Mouse (Mus musculus) c-Kit-positive CD71-negative TER-119-negative erythroid progenitor cells, embryonic 14.5 days (primary cell): ENCODE data around the gene Rtca.

Experiments used
- DNase-seq: peaks from one replicate; pipeline ENCODE4 v3.0.0-alpha.2; 2013; ENCODE audit warnings: low read depth

Gene Rtca

GRCm38 (mm10) chr3:116507772-116508351 is at the start of gene Rtca:
Gene Rtca, minus strand, starts transcription at chr3:116508208.
- DNase-seq: peak; percentile 95

DNA sequence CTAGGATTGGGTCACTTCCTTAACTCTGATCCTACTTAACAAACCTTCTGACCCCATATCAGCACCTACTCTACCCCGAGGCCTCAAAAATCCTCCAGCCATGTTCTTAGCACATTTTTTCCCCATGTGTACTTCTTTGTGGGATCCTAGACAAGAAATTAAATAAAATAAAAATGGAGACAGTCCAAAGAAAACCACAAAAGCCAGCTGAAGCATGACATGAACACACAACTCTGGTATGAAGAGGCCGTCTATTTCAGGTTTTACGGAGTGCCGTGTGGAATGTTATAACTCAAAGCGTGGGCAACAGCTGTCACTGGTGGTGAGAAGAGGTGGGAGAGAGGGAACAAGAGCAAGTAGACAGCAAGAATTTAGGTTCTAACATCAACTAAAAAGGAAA is 43.4 kb upstream of the Rtca start:
- DNase-seq: no peak

- no peak for DNase-seq
Measured at GRCm38 (mm10) chr3:116547430-116547829, 39.4 kb upstream of the Rtca start.

DNA sequence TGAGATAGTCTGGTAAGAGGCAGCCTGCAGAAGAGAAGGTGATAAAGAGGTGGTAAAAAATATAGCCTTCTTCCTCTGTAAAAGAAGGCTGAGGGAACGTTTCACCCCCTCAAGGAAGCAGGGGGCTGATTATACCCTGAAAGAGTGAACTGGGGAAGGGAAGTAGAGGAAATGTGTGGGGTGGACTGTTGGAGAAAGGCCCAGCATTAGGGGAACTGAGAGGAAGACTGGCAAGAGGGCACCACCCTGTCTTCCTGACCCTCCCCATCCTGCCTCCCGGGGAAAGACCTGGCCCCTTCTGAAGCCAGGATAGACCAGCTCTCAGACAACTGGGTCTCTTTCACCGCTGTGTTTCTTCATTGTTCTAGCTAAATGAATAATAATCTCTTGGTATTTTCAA is 34.5 kb upstream of the Rtca start:
- DNase-seq: no peak

- no peak for DNase-seq
Measured at GRCm38 (mm10) chr3:116542070-116542469, 34.1 kb upstream of the Rtca start.

- DNase-seq: no peak
Measured at GRCm38 (mm10) chr3:116537200-116537573, 29.2 kb upstream of the Rtca start.

DNA sequence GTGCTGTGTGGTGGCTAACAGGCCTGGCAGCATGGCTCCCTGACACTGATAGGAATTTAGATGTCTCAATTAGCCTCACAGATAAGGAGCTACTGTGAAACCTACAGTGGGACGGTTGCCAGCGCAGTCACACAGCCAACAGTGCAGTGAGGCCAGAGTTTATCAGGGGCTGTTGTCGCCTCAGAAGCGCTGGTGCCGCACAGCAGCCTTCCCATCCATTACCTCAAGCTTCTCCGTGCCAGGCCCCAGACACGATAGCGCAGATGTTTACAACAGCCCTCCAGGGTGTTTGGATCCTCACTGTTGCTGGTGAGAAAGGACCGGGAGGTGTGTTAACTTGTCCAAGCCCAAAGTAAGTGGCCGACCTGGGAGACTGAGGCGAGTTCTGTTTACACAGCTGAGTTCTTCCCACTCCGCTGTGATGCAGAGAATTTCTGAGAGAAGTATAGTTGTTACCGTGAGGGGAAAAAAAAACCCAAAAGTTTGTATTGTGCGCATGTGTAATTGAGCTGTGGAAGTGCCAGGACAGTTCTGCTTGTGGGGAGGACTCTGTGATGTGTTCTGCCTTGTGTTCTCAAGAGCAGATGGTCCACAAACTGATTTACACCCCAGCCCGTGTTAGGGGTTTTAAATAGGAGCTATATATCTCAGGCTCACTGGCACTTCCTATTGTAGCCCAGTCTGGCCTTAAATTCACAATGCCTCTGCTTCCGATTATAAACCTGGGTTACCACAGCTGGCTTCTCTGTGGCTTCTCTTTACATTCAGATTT is 28.6 kb upstream of the Rtca start:
- no peak for DNase-seq

- no peak for DNase-seq
Measured at GRCm38 (mm10) chr3:116530826-116531225, 22.8 kb upstream of the Rtca start.

DNA sequence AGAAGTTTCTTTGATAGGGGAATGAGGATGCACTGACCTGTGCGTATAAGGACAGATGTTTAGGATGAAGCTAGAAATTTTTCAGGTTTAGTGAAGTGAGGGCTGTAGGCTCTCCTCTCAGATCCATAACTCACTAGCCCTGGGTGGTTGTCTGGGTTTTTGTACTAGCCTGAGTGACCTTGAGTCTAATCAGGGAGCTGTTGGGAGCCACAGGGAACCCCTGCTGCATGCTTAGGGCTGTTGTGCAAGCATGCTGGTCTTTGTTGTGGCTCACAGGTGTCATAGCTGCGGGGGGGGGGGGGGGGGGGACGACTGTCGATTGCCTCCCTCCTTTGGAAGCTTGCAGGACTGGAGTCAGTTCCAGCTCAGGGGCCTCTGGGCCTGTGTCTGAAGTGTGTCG is 21.7 kb upstream of the Rtca start:
- DNase-seq: no peak

DNA sequence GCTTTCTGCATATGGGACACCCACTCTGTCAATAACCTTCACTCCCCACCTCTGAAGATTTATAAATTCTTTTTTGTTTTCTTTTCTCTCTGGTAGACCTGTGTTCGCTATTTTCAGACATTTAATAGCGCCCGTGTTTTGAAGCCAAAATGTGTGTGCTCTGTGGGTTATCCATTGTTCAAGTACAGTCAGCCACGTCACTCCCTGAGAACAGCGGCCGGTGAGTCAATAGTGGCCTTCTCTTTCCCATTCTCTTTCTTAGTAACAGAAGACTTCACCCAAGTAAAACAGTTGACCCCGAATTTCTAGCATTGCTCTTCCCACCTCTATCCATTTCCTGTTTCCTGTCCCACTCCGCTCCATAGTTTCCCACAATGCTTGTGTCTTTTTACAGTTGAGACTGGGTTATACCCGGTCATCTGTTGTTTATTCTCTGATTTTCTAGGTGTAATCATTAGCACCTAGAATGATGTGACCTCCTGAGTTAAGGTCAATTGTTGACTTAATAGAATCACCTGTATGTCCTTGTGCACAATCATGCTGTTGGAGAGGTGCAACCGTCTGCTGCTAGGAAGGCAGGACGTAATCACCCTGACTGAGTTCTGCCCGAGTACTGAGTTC is 12.2 kb upstream of the Rtca start:
- no peak for DNase-seq

GRCm38 (mm10) chr3:116512904-116513716 is 5.1 kb upstream of the Rtca start, which contains the start of gene Dbt:
Gene Dbt, plus strand, starts transcription at chr3:116513070.
- DNase-seq: peak; percentile 79

DNA sequence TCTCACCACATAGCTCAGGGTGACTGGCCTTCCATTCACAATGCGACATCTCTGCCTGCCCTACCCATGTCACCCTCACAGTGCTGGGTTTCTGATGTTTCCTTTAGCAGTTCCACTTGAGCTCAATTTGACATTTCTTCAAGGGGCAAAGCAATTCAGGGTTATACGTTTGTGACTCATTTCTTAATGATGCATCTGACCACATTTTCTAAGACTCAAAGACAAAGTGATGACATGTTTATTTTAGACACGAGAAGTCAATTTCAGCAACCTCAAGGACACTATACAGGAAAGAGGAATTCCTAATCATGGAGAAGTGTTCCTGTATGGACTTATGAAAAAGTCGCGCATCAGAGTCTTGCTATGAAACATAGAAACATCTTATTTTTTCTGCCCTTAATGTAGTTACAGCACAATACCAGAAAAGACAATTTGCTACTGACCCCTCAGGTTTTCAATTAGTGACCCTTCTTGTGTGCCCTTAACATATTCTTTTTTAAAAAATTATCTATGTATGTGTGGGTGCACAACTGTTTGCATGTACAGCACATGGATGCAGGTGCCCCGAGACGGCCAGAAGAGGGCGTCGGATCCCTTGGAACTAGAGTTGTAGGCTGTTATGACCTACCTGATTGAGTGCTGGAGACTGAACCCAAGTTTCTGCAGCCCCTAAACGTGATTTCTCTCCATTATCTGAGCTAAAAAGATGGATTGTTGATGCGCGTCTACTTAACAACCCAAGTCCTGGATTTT is 4.3 kb upstream of the Rtca start:
- DNase-seq: no peak

GRCm38 (mm10) chr3:116495671-116496070 is 12.3 kb downstream of the Rtca start:
- DNase-seq: no peak

GRCm38 (mm10) chr3:116493658-116494057 is 14.3 kb downstream of the Rtca start:
- DNase-seq: no peak

- DNase-seq: no peak
Measured at GRCm38 (mm10) chr3:116491923-116492454, 16.0 kb downstream of the Rtca start.

- DNase-seq: no peak
Measured at GRCm38 (mm10) chr3:116490920-116491319, 17.1 kb downstream of the Rtca start.

DNA sequence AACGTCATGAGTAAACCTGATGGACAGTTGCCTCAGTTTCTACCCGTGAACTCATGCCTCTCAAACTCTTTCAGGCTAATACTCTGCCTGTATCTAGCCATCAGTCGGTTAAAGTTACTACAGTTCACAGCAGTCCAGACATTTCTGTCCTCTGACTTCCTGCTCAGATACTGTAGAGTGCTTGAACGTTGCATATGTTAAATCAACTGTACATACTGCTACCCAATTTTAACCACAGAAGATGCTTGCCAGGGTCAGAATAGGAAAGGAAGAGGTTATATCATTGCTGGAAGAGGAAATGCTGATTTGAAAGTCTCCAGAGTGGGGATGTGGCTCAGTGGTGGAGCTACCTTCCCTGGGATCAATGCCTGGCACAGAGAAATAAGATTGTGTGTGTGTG is 24.7 kb downstream of the Rtca start:
- DNase-seq: no peak

GRCm38 (mm10) chr3:116482724-116483123 is 25.3 kb downstream of the Rtca start:
- DNase-seq: peak; percentile 34

DNA sequence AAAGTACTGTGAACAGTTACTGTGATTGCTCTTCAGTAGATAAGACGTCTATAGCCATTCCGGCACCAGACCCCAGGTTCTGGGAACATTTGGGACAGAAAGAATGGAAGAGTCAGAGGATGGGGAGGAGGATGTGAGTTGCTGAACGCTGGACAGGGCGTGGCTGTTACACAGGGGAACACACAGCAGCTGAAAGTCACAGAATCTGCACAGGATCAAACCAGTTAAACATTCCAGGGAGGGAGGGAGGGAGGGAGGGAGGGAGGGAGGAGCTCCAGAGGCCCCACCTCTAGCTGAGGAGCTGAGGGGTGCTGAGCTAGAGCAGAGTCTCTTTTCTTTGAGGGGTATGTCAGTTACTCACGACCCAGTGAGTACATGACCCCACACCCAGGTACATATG is 27.1 kb downstream of the Rtca start:
- DNase-seq: no peak

- no peak for DNase-seq
Measured at GRCm38 (mm10) chr3:116480119-116480518, 27.9 kb downstream of the Rtca start.

DNA sequence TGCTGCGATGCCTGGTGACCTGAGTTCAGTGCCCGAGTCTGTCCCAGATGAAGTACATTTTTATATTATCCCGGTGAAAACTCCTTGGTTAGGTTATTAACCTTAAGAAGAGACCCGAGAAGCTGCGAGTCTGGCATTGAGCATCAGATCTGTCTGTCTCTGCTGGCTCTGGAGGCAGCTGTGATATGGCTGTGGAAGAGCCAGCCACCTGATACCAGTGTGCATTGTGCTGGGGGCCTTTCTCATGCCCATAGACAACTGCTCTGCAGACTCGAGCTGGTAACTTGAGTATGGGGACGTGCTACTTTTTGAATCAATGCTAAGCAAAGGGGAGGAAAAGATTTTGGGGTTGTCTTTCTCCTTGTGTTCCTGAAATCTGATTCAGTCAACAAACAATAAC is 30.7 kb downstream of the Rtca start:
- DNase-seq: no peak
